Mouse (Mus musculus): ENCODE measurements around the gene Snd1. TPM values are rescaled to one million over a fixed set of nuclear protein-coding genes. Genes with fewer than 3 reads are reported as not detected.
"Not testable (repeated sequence)": the region's sequence is repeated elsewhere in the genome, so short reads cannot be mapped to it uniquely, and the experiment has no call there.

Gene Snd1
- total RNA-seq, 2 experiments from 2014 or later = 80.5 to 88.1 TPM

DNA sequence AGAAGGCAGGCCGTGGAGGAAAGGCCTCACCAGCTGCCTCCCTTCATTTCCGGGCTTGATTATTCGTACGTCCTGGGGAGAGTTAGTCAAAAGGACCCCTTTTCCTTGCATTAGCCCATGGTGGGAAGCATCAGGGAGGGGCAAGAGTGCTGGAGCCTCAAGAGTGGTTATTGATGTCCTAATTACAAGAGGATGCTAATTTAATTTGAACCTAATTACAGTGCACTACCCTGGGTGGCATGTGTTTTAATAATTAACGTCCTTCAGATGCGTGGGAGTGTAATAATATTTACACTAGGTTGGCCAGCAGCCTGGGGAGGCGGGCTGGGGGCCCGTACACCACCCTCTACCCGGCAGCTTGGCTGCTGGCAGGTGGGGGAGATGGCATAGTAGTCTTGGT lies 416.5 kb downstream of the Snd1 start:
- intact Hi-C loops (cut with DNase I) = no loop called here
- DNase-seq (ENCODE audit: low spot score in 2 of 2) = no peak

DNA sequence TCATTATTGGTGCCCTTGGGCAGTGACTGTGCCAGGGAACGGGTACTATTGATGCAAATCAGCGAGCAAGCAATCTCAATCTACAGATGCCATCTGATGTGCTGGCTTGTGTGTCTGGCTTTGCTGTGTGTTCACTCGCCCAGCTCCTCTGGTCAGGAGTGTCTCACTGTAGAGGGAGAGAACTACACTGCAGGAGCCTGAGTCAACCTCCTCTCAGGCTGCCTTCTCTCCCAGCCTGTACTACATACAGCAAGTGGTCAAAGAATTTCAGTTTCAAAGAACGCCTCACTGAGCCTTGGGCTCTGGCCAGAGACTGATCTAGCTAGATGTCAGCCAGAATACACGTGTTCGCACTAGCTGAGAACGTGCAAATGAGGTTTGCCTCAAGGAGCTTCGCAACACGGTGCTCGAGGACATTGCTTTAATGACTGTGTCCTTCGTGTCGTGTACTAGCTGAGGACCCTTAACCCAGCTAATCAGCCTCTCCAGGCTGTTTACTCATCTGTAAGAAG lies 420.1 kb downstream of the Snd1 start:
- intact Hi-C loops (cut with DNase I) = no loop called here
- DNase-seq (ENCODE audit: low spot score in 2 of 2) = no peak

DNA sequence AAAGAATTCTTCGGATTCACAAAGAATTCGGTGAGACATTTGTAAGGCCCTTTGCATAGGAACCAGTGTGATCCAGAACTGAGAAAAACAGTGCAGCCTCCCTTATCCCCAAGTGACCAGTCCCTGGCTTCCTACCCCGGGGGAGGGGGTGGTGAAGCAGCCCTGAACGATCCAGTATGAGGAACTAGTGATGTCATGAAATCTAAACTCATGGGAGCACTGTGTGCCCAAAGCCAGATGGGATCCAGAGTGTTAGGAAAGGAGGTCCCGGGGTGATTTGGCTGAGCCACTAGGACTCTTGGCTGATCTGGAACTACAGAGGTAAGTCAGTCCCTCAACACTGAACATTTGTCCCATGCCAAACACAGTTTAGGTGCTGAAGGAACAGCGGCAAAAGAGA lies 420.8 kb downstream of the Snd1 start:
- intact Hi-C loops (cut with DNase I) = no loop called here
- no peak for DNase-seq (ENCODE audit: low spot score in 2 of 2)

DNA sequence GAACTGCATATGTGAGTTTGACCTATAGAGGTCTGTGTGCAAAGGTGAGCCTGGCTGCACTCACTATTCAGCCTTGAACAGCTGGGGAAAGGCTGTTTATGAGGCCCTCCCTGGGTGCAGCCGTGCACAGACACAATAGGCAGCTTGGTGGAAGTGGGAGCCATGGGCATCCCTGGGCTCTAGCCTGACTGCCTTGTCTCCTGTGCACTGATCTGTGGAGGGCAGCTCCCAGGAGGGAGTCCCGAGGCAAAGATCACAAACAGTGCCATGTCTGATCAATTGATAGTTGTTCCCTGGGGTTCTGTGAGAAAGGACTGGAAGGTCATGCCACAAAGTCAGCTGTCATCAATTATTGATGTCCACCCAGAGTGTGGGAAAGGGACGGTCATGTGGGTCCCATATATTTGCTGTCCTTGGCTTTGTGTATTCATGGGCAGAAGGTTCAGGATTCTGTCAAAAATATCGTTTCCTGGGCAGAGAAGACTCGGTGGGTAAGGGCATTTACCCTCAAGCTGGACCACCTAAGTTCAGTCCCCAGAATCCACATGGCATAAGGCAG lies 421.9 kb downstream of the Snd1 start:
- intact Hi-C loops (cut with DNase I) = no loop called here
- DNase-seq (ENCODE audit: low spot score in 2 of 2) = no peak

DNA sequence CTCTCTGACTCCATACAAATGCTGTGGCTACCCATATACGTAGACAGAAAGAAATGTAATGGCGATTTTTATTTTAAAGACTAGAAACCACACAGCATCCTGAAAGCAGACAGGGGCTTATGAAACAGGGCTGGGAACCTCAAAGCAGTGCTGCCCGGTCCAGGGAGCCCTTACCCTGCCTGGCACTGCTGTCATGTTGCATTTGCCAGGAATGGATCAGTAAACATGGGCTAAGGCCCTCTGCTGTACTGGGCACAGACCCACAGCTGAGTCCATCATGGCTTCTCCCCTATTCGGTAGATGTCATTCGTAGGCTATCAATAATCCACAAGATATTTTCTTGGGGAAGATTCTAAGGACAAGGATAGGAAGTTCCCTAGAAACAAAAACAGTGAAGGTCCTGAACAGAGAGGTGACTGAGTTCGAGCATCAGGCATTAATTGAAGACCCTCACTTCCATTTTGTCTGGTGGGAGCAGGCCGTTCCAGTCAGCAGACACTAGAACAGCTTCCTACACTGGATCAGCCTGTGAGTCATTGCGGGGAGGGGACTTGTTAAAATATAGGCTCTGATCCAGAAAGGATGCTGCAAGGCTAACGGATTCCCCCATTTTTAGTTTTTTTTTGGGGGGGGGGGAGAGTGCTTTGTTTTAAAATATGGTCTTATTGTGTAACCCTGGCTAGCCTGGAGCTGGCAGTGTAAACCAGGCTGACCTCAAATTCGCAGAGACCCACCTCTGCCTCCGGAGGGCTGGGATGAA lies 422.6 kb downstream of the Snd1 start:
- intact Hi-C loops (cut with DNase I) = loop anchor here (2.0 kb wide), 1 partner anchor 61 kb away; no protein-coding TSS in a partner anchor
- peak in 1 of 2 experiments; percentile 34 for DNase-seq (ENCODE audit: low spot score in 2 of 2)

DNA sequence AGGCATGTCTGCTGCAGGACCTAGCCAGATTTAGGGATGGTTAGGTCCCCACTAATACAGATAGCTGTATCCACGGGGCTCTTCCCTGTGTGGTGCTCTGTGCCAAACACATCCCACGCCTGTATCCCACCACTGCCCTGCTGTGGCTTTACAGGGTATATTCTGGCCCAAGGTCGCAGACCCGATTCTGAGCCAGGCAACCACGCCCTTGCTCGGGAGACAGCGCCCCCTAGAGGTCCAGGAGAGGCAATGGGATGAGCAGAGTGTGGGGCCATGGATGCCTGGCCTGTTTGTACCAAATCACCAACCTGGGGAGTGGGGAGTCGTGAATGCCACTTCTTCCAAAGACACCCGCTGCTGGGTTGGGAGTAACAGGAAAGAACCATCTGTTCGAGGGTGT lies 423.9 kb downstream of the Snd1 start:
- peak in 1 of 2 experiments; percentile 35 for DNase-seq (ENCODE audit: low spot score in 2 of 2)
- intact Hi-C loops (cut with DNase I) = loop anchor here (2.0 kb wide), 1 partner anchor 62 kb away; no protein-coding TSS in a partner anchor

DNA sequence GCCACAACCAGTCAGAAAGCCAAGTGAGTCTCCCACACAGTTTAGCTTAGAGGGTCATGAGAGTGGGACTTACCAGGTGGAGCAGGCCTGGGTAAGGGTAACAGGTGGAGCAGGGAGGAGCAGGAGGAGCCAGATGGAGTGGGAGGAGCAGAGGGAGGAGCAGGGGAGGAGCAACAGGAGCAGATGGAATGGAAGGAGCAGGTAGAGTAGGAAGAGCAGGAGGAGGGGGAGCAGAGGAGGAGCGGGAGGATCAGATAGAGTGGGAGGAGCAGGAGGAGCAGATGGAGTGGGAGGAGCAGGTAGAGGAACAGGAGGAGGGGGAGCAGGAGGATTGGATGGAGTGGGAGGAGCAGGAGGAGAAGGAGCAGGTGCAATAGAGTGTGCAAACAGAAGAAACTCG lies 427.6 kb downstream of the Snd1 start:
- intact Hi-C loops (cut with DNase I) = loop anchor here (5.0 kb wide), 1 partner anchor 370 kb away; no protein-coding TSS in a partner anchor
- DNase-seq (ENCODE audit: low spot score in 2 of 2) = no peak

DNA sequence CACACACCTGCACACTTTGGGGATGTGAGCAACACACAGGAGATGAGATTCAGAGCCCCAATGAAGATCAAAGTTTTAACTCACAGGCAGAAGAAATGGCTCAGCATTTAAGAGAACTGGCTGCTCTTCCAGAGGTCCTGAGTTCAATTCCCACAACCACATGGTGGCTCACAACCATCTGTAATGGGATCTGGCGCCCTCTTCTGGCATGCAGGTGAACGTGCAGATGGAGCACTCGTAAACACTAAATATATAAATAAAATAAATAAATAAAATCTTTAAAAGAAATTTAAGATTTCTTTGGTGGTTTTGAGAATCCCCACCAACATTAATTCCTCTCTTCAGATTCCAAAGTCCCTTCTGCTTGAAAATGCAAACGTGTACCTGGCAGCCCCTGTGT lies 429.5 kb downstream of the Snd1 start:
- intact Hi-C loops (cut with DNase I) = loop anchor here (5.0 kb wide), 1 partner anchor 372 kb away; no protein-coding TSS in a partner anchor
- no peak for DNase-seq (ENCODE audit: low spot score in 2 of 2)

DNA sequence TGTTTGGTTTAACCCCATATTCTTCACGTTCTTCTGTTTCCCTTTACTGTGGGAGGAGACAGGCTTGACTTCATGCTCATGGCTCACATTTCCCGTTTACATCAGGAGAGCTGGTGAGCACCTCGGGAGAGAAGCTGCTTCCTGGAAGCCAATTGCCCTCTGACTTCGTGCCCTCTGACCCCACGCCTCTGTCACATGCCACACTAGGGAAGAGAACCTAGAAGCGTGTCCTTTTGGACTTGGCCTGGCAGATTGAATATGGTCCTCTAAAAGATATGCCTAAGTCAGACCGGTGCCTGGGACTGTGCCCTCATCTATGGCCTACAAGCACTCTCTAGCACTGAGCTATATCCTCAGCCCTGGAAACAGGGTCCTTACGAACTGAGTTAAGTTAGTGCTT lies 430.4 kb downstream of the Snd1 start:
- no peak for DNase-seq (ENCODE audit: low spot score in 2 of 2)
- intact Hi-C loops (cut with DNase I) = no loop called here

DNA sequence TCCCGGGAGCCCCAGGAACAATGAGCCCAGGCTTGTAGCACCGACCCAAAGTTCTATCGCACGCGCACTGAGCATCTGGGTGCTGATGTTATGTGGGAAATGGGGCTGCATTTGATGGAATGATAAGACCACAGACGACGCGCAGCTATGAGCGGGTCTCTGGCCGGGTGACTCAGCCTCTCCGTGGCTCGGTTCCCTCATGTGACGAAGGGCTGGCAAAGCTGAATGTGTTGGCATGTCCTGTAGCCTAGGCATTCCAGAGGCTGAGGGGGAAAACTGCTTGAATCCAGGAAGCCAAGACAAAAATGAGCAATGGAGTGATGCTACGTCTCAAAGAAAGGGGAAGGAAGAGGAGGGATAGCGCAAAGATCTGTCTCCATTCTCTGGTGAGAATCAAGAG lies 434.9 kb downstream of the Snd1 start:
- DNase-seq (ENCODE audit: low spot score in 2 of 2) = no peak
- intact Hi-C loops (cut with DNase I) = no loop called here

DNA sequence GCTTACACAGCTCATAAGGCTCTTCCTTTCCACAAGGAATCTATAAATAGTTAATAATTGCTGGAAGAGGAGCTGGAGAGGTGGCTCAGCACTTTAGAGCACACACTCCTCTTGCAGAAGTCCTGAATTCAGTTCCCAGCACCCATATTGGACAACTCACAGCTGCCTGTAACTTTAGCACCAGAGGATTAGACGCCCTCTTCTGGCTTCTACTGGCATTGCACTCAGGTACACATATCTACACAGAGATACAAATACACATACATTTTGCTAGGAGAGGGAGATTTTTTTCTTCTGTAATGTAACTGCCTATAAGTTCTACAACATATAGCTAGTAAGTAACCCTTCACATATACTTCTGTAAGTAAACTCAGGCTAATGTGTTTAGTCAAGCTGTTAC lies 440.0 kb downstream of the Snd1 start:
- intact Hi-C loops (cut with DNase I) = no loop called here
- no peak for DNase-seq (ENCODE audit: low spot score in 2 of 2)

DNA sequence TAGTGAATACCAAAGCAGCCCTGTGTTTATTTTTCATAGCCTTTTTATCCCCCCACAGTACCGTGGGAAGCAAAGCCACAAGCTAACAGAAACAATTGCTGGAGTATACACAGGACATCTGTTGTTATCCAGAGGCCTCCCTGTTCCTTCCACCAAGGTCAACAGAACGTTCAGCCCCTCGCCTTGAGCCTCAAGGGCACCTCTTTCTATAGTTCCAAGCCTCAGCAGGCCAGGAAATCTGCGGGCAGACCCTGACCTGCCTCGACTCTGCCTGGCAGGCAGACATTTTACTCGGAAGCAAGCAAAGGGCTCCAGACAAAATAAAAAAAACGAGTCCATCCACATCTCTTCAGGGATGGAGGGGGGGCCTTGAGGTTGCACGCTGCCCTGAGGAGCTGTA lies 441.7 kb downstream of the Snd1 start:
- DNase-seq (ENCODE audit: low spot score in 2 of 2) = no peak
- intact Hi-C loops (cut with DNase I) = no loop called here

DNA sequence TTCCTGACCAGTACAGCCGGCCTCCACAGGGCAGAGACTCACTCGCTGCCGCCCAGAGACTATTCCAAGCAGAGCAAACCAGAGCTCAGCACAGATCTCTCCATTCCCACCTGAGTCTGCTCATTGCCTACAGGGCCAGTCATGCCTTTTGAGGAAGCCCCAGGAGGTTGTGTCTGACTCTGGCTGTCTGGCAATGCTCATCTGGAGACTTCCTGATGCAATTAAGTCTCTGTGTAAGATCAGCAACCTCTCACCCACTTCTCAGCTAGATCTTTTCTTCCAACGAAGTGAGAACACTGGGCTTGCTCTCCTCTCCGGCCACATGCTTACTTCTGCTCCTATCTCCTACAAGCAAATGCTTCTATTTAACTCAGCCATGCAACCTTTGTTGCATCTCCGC lies 444.4 kb downstream of the Snd1 start:
- no peak for DNase-seq (ENCODE audit: low spot score in 2 of 2)
- intact Hi-C loops (cut with DNase I) = no loop called here

DNA sequence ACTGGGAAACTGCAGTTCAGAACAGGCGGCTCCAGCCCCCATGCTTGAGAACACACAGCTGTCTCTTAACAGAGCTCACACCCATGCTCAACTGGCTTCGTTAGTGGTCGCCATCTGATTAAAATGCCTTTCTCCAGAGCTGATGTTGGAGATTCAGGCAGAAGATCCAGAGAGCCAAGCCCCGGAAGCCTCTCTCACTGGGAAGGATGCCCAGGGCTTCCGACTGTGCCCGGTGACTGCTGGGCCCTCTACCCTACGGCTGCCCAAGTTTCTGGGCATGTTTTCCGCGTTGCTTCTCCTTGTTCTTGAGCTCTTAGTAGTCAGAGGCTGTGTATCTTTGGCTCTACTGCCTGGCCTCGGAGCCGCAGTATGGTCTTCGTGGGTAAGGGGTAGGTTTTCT lies 447.4 kb downstream of the Snd1 start:
- intact Hi-C loops (cut with DNase I) = no loop called here
- DNase-seq (ENCODE audit: low spot score in 2 of 2) = no peak

DNA sequence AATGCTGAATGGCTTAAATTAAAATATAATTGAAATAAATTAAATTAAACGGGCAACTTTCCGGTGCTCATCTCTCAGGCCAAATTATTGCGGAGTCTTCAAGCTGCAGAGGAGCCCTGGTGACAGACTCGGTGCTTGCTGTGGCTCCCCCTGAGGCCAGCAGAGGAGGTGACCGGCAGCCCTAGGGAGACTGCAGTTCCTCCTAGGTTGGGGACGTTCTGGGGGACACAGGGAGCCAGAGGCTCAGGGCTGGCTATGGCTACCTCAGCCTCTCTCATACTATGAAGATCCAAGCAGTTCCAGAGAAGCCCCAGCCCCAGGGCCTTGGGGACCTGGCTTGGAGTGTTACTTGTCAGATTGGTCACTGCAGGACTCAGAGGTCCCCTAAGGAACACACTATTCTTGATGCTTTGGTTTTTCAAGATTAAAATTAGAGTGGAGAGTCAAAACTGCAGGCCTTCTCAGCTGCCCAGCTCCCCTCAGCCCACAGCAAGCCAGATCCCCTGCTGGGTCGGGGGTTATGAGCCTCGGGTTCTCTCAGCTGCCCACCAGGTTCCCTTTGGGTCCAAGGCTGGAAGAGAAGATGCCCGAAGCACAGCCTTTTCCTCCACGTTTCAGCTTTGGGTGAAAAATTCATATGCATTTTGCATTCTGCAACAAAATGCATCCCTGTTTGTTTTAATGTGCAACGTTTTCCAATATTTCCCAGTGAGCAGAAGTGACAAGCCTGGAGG lies 448.3 kb downstream of the Snd1 start:
- no peak for DNase-seq (ENCODE audit: low spot score in 2 of 2)
- intact Hi-C loops (cut with DNase I) = no loop called here

DNA sequence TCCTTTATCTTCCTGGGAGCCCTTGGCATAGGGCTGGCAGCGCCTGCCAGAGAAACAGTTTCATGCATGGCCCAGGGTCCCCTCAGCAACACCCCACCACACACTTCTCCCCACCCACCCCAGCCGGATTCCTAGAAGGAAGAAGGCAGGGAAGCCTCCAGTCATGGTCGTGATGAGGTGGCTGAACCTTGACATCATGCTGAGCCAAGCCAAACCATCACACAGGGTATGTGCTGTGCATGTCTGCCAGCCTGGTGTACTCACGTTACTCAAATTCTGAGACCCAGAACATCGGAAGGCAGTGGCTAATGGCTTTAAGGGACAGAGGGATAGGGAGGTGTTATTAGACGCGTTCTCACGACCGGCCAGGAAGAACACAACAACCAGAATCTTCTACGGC lies 448.9 kb downstream of the Snd1 start:
- intact Hi-C loops (cut with DNase I) = no loop called here
- no peak for DNase-seq (ENCODE audit: low spot score in 2 of 2)

DNA sequence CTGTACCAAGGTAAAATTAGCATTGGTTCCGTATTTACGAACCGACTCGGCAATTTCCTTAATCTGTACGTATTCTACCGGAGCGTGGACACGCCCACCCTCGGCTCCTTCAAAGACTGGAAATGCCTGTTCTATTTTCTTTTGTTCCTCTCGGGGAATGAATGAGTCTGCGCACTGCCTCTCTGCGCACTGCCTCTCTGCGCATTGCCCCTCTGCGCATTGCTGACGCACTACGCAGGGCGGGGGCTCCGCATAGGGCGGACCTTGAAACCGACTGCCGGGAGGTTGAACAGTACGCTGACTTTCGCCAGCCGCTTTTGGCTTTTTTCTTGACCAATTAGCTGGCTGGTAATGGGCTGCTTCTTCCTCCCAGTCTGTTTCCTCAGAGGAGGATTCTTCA lies 453.0 kb downstream of the Snd1 start:
- intact Hi-C loops (cut with DNase I) = not testable (repeated sequence)

DNA sequence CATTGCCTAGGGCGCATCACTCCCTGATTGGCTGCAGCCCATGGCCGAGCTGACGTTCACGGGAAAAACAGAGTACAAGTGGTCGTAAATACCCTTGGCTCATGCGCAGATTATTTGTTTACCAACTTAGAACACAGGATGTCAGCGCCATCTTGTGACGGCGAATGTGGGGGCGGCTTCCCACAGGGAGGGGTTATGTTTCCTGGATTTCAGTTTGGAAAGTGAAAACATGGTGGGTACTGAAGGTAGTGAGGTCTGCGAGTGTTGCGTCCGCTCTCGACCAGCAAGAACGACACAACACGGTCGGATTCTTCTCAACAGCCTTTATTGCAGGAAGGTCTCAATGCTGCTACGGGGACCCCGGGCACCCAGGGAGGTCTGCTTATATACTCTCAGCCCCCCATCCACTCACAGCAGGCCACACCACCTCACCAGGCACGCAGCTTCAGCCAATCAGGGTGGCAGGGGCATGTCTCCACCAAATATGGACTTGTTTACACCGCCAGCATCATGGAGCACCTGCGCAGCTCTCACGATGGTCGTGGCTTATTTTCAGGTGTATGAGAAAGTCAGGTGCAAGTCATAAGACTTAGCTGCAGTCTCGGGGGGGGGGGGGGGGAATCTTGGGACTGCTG lies 454.3 kb downstream of the Snd1 start:
- DNase-seq (ENCODE audit: low spot score in 2 of 2); intact Hi-C loops (cut with DNase I): not testable (repeated sequence)

More for the DNA sequence above, 453.0 kb downstream of the Snd1 start:
- not testable (repeated sequence) for DNase-seq (ENCODE audit: low spot score in 2 of 2)

DNA sequence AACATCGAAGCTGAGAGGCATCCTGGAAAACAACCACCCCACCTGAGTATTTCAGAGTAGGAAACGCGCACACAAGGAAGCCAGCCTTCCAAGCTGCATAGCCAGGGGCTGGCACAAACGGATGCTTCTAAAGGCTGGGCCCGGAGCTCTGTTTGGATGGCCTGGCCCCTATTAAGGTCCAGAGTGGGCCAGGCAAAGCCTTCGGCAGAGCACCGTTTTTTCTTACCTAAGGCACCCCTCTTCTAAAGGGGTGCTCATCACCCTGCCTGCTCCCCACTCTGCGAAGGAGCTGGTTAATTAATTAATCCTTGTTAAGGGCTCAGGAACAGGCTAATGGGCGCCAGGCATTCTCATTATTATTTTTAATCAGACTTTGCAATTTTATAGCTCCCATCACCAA lies 456.3 kb downstream of the Snd1 start:
- DNase-seq (ENCODE audit: low spot score in 2 of 2) = no peak
- intact Hi-C loops (cut with DNase I) = loop anchor here (10.0 kb wide), 1 partner anchor 374 kb away; no protein-coding TSS in a partner anchor

Measured in left cerebral cortex, postnatal 25 days (tissue).